Mouse (Mus musculus): ENCODE data around the gene Tfcp2.

Gene Tfcp2

GRCm38 (mm10) chr15:100486450-100486849 is 65.4 kb downstream of the Tfcp2 start:
- no peak for DNase-seq (ENCODE audit: low spot score in 2 of 2)

DNA sequence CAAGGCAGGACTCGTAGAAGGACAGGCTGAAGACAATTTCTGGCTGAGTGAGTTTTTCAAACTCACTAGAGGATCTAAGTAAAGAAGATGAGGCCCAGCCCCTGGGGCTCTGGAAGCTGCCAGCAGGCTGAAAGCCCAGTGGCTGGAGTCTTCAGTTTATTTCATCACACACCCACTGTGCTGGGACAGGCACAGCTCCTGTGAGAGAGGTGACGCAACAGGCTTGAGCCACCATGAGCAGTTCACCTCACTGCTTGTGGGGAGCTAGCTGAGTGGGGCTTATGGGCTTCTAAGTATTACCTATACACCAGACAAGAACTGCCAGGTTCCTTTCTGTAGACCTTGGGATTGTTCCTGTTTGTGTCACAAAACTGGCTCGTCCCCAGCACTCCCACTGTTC is 66.2 kb downstream of the Tfcp2 start:
- no peak for DNase-seq (ENCODE audit: low spot score in 2 of 2)

DNA sequence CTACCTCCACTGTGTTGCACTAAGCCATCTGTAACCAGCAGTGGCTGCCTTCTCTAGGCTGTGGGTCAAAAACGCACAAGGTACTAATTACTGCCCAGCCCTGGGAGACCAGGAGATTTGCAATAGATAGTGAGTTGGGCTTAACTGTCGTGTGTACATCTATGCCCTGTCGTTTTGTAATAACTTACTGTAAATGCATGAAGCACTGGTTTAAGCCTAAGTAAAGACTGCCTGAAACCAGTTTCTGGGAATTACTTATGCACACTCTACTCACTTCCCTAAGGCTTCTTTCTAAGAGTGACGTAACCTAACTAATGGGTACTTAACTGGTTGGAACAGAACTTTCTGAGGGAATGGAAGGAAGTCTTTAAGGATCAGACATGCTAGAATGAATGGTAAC is 72.9 kb downstream of the Tfcp2 start:
- DNase-seq (ENCODE audit: low spot score in 2 of 2): no peak

DNA sequence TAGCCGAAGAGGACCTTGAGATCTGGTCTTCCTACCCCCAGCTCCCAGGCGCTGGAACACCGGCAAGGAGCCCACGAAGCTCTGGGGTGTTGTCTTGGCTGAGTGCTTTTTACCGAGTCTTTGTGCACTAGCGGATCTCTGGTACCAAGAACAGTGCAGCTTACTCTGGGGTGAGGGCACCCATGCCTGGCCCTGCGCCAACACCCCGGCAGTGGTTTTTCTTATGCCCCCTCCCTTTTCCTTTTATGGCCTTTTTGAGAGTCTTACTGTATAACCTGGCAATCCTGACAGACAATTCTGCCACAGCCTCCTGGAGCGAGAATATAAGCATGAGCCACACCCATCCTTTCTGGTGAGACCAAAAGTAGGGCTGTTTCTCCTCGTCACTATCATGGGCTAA is 73.5 kb downstream of the Tfcp2 start:
- DNase-seq (ENCODE audit: low spot score in 2 of 2): no peak

DNA sequence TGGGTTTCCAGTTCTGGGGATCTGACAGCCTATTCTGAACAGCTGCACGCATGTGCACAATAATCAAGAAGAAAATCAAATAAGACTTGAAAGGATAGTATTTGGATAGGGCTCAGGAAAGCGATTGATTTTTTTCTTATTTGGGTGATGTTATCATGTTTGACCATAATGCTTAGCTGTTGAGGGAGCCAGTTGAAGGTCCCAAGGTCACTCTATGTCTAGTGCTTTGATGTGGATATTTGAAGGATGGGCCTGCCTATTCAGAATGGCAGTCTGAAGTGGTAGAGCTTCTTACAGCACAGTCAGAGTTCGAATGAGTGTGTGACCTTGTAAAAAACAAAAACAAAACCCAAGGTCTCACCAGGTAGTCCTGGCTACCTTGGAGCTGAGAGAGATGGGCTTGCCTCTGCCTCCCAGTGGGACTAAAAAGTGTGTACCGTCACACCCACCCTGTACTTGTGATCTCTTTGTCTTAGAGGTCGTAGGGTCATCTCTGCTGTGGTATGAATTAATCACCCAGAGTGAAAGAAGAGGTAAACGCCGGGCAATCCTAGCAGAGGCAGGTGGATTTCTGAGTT is 77.8 kb downstream of the Tfcp2 start:
- DNase-seq (ENCODE audit: low spot score in 2 of 2): no peak

DNA sequence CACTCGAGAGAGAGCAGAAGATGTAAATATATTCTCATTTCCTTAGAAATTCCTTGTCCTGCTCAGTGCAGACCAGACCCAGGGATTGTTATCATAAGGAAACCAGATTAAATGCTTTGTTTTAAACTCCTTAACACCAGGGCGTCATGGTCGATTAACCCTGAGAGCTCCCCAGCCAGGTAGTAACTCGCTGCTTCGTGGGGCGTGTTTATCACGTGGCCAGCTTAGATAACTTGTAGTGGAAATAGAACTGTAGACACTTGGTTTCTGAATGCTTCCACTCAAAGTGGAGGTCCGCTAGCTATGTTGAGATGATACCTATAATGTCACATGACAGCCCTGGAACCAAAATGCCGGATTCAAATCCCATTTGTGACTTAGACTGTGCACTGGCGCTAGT is 81.8 kb downstream of the Tfcp2 start:
- no peak for DNase-seq (ENCODE audit: low spot score in 2 of 2)

DNA sequence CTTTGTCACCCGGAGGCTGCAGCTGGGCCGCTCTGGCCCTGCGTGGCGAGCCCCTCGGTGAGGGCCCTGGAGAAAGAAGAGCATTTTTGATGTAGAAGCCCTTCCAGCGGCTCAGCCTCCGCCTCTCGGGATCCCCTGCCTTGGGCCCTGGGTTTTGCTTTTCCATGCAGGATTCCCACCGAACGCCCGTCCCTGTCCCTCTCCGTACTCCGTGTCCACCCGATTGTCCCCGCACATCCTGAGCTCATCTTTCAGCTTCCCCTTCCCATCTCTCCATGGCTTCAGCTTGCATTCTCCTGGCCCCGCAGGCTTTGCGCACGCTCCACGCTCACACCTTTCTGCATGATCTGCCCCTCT is 82.6 kb downstream of the Tfcp2 start:
- DNase-seq (ENCODE audit: low spot score in 2 of 2): no peak

- DNase-seq (ENCODE audit: low spot score in 2 of 2): peak; percentile 85 to 87
These were observed 83.3 kb downstream of the Tfcp2 start, which contains the start of gene Letmd1 for GRCm38 (mm10) chr15:100468295-100469188. Gene Letmd1 (plus strand): TSS chr15:100469023.

DNA sequence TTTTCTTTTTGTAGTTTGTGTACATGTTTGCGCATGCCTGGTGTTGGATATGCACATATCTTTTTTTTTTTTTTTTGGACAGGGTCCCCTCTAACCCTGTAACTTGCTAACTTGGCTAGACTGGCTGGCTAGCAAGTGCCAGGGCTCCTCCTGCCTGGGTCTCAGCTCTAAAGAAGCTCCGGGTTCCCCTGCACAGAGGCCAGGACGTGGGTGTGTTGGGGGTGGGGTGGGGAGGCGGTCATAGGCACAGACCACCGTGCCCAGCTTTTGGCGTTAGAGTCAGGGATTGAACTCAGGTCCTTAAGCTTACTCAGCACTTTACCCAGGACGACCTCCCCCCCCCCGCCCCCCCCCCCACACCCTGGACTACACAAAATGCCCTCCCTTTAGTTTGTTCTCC is 84.1 kb downstream of the Tfcp2 start:
- no peak for DNase-seq (ENCODE audit: low spot score in 2 of 2)

DNA sequence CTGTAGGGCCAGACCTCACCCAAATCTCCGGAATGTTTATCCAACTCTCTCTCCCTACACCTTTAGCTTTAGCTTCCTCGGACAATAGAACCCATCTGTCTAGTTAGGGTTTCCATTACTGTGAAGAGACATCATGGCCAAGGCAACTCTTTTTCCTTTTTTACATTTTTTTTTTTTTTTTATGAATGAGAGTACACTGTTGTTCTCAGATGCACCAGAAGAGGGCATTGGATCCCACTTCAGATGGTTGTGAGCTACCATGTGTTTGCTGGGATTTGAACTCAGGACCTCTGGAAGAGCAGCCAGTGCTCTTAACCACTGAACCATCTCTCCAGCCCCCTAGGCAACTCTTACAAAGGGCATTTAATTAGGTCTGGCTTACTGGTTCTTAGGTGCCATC is 86.4 kb downstream of the Tfcp2 start:
- no peak for DNase-seq (ENCODE audit: low spot score in 2 of 2)

DNA sequence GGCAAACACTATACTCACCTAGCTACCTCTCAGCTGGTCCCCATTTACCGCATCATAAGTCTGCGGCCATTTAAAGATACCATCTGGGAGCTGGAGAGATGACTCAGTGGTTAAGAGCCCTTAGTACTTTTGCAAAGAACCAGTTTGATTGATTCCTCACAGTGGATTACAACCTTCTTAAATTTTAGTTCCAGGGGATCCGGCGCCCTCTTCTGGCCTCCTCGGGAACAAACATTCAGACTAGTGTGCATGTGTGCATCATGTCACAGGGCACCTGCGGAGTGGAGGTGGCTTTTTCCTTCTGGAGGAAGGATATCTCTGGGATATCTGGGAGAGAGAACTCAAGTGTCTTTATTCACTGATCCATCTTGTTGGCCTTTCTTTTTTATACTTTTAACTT is 88.1 kb downstream of the Tfcp2 start:
- peak; percentile 34 to 74 for DNase-seq (ENCODE audit: low spot score in 2 of 2)

DNA sequence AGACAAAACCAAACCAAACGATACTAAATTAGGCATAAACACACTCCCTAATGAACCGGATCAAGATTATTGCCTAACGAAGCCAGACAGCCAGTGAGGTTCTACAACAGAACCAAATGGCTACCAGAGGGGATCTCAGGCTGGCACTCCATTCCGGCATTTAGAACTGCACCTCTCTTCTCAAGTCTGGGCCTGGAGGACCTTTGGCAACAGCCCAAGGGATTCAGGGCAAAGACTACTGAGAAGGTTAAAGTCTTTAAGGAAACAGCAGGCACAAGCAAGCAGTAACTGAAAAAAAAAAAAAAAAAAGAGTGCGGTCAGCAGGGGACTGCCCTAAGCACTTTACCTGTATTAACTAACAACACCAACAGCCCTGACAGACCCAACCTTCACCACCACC is 89.7 kb downstream of the Tfcp2 start:
- DNase-seq (ENCODE audit: low spot score in 2 of 2): no peak

DNA sequence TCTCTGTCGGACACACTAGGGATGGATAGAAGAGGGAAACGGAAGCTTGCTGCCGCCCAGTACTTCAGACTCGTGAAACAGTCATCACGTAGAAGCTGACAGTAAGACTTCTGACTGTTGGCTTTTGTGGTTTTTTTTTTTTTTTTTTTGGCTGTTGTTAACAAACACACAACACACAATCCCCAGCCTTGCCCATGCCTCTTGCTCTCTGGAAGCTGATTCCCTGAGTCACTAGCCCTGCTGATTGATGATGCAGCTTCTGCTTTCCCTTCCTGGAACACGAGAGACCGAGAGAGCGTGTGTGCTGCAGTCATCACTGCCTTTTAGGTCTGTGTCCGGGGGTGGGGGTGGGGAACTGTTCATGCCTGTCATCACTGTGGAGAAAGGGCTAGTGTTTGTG is 90.2 kb downstream of the Tfcp2 start:
- DNase-seq (ENCODE audit: low spot score in 2 of 2): no peak

- DNase-seq (ENCODE audit: low spot score in 2 of 2): no peak
These were observed 90.9 kb downstream of the Tfcp2 start for GRCm38 (mm10) chr15:100460942-100461341.

DNA sequence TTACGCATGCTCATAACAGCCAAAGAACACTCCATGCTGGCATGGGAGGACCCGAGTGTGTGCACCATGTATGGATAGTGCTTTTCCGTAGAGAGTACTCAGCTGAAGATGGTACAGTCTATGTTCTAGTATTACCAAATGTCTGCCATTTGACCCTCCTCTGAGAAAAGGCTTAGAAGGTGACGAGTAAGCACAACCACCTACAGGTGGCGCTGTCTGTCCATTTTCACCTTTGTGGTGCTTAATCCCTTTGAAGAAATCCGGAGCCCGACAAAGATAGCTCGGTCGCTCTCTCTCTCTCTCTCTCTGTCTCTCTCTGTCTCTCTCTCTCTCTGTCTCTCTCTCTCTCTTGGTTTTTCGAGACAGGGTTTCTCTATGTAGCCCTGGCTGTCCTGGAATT is 93.8 kb downstream of the Tfcp2 start:
- DNase-seq (ENCODE audit: low spot score in 2 of 2): no peak

- peak; percentile 51 to 73 for DNase-seq (ENCODE audit: low spot score in 2 of 2)
These were observed 94.5 kb downstream of the Tfcp2 start for GRCm38 (mm10) chr15:100457340-100457739.

DNA sequence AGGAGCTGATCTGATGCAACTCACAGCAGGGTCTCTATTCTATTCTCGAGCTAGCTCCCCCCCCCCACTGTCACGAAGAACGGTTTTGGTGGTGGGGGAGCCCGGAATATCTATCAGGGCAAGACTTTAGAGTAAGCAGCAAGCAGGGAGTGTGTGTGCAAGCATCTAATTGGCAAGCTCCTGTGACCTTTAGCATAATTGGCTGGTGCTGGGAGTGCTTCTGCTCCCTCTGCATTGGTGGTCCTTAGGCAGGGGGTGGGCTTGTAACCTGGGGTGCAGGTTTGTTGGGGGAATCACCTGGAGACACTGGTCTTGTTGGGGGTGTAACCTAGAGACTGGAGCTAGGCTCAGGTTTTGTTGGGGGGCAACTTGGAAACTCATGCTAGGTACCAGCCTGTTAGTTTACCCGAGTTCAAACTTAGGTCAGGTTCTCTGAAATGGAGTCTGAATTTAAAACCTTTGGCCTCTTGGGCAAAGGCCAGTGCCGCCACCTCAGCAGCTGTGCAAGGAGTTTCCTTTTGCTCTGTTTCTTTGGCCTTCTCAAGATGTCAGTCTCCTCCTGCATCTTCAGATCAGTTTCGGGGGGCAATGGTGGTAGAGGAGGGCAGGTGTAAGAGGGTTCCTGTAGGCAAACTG is 95.3 kb downstream of the Tfcp2 start:
- no peak for DNase-seq (ENCODE audit: low spot score in 2 of 2)

DNA sequence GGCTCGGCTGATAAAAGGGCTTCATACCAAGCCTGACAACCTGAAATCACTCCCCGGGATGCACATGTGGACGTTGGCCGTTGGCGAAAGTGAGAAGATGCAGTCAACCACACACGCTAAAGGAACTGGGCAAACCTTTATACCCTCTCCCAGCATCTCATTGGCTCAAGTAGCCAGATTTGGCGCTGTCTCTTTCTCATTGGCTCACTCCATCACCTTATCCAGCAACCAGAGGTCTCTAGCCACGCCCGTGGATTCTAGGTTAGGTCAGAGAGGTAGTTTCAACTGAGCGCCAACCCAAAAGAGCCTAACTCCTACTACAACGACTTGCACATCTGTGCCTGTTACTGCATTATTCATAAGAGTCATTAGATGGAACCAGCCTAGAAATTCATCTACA is 99.3 kb downstream of the Tfcp2 start:
- DNase-seq (ENCODE audit: low spot score in 2 of 2): no peak

- no peak for DNase-seq (ENCODE audit: low spot score in 2 of 2)
These were observed 100.6 kb downstream of the Tfcp2 start for GRCm38 (mm10) chr15:100451245-100451644.

DNA sequence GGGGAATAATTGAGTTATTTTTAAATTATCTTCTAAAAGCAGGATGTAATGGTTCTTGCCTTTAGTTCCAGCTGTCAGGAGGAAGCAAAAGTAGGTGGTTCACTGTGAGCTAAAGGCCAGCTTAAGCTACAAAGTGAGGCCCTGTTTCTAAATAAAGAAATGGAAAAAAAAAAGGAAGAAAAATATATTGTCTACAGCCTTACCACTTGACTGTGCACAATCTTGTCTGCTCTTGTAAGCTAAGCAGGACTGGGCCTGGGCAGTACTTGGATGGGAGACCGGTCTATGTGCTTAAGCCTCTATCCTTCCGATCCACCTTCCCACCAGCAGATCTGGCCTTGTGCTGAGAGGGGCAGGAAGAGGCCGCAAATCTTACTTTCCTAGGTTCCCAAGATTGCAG is 102.3 kb downstream of the Tfcp2 start:
- no peak for DNase-seq (ENCODE audit: low spot score in 2 of 2)

GRCm38 (mm10) chr15:100448572-100448971 is 103.2 kb downstream of the Tfcp2 start:
- DNase-seq (ENCODE audit: low spot score in 2 of 2): no peak

Data from urinary bladder, postnatal 4 days (tissue).